Mouse (Mus musculus) testis, postnatal 10 days (tissue): ENCODE results near the gene Pimreg.

Source experiments
- DNase-seq: peaks from one replicate; pipeline ENCODE4 v3.0.0; 2021; ENCODE audit warnings: low spot score

Pimreg gene

GRCm38 (mm10) chr11:72065103-72065502 is 23.3 kb downstream of the Pimreg start:
- no peak for DNase-seq

- peak; percentile 63 for DNase-seq
Observed at GRCm38 (mm10) chr11:72066330-72066729, 24.5 kb downstream of the Pimreg start.

GRCm38 (mm10) chr11:72067326-72067725 is 25.5 kb downstream of the Pimreg start:
- no peak for DNase-seq

GRCm38 (mm10) chr11:72068026-72068425 is 26.2 kb downstream of the Pimreg start:
- no peak for DNase-seq

- no peak for DNase-seq
Observed at GRCm38 (mm10) chr11:72070733-72071132, 28.9 kb downstream of the Pimreg start.

GRCm38 (mm10) chr11:72072331-72072905 is 30.6 kb downstream of the Pimreg start:
- no peak for DNase-seq

- no peak for DNase-seq
Observed at GRCm38 (mm10) chr11:72074230-72074629, 32.4 kb downstream of the Pimreg start.

GRCm38 (mm10) chr11:72078056-72078455 is 36.2 kb downstream of the Pimreg start:
- no peak for DNase-seq

GRCm38 (mm10) chr11:72078647-72079046 is 36.8 kb downstream of the Pimreg start:
- no peak for DNase-seq

GRCm38 (mm10) chr11:72080461-72080860 is 38.6 kb downstream of the Pimreg start:
- no peak for DNase-seq

- no peak for DNase-seq
Observed at GRCm38 (mm10) chr11:72082601-72083000, 40.8 kb downstream of the Pimreg start.

GRCm38 (mm10) chr11:72084337-72084736 is 42.5 kb downstream of the Pimreg start:
- no peak for DNase-seq

GRCm38 (mm10) chr11:72086251-72087046 is 44.6 kb downstream of the Pimreg start:
- no peak for DNase-seq

GRCm38 (mm10) chr11:72092390-72092789 is 50.6 kb downstream of the Pimreg start:
- DNase-seq = no peak

- DNase-seq = peak; percentile 69
Observed at GRCm38 (mm10) chr11:72094442-72094841, 52.6 kb downstream of the Pimreg start.

- no peak for DNase-seq
Observed at GRCm38 (mm10) chr11:72095994-72096393, 54.2 kb downstream of the Pimreg start.
